Mouse (Mus musculus) lung, embryonic 15.5 days (tissue): Measurements from ENCODE around the gene Ypel3. TPM values are rescaled to one million over a fixed set of nuclear protein-coding genes. Genes with fewer than 3 reads are reported as not detected.

Experiments used
- ATAC-seq: fragments of 200-750 bp; cut with Nextera tagmentation; 2 replicates; pipeline ENCODE4 v1.8.0; 2017; ENCODE audit warnings: moderate number of reproducible peaks, borderline replicate concordance; ENCODE audit not compliant: low FRiP score, low TSS enrichment; ENCODE audit errors: extremely low read depth
- H3K27ac ChIP-seq: fragments of 300-500 bp; sonication (generic); 2 replicates; pipeline ENCODE4 v1.5.1; 2015; ENCODE audit warnings: moderate library complexity, mild to moderate bottlenecking, inconsistent platforms
- H3K27me3 ChIP-seq: fragments of 300-500 bp; sonication (generic); 2 replicates; pipeline ENCODE4 v1.6.1; 2015; ENCODE audit warnings: inconsistent platforms
- H3K36me3 ChIP-seq: fragments of 300-500 bp; sonication (generic); 2 replicates; pipeline ENCODE4 v1.6.1; 2015; ENCODE audit warnings: inconsistent platforms
- H3K4me1 ChIP-seq: fragments of 300-500 bp; sonication (generic); 2 replicates; pipeline ENCODE4 v1.6.1; 2015; ENCODE audit warnings: inconsistent platforms
- H3K4me2 ChIP-seq: fragments of 300-500 bp; sonication (generic); 2 replicates; pipeline ENCODE4 v1.6.1; 2015; ENCODE audit warnings: inconsistent platforms, mild to moderate bottlenecking, moderate library complexity
- H3K4me3 ChIP-seq: fragments of 300-500 bp; sonication (generic); 2 replicates; pipeline ENCODE4 v1.5.1; 2015; ENCODE audit warnings: mild to moderate bottlenecking, inconsistent platforms
- H3K9ac ChIP-seq: fragments of 300-500 bp; sonication (generic); 2 replicates; pipeline ENCODE4 v1.6.1; 2015; ENCODE audit warnings: inconsistent platforms
- H3K9me3 ChIP-seq: fragments of 300-500 bp; sonication (generic); 2 replicates; pipeline ENCODE4 v1.6.1; 2016; ENCODE audit warnings: inconsistent platforms
- WGBS: fragments of 180-500 bp; shearing (Covaris S2); methylation state at CpG from one replicate; pipeline ENCODE4 v1.1.7; 2015; 5-methylcytosine and 5-hydroxymethylcytosine counted together
- polyA plus RNA-seq: library from polyadenylated mRNA; unstranded; fragments of >200 nt; fragmentation: Nextera tagmentation; extraction: Ambion mirVana; gene quantifications from 2 replicates; pipeline ENCODE4 v1.2.1, GENCODE M21; 2015

Gene Ypel3
- polyA plus RNA-seq, 1 experiment from 2014 or later = 96.2 TPM

DNA sequence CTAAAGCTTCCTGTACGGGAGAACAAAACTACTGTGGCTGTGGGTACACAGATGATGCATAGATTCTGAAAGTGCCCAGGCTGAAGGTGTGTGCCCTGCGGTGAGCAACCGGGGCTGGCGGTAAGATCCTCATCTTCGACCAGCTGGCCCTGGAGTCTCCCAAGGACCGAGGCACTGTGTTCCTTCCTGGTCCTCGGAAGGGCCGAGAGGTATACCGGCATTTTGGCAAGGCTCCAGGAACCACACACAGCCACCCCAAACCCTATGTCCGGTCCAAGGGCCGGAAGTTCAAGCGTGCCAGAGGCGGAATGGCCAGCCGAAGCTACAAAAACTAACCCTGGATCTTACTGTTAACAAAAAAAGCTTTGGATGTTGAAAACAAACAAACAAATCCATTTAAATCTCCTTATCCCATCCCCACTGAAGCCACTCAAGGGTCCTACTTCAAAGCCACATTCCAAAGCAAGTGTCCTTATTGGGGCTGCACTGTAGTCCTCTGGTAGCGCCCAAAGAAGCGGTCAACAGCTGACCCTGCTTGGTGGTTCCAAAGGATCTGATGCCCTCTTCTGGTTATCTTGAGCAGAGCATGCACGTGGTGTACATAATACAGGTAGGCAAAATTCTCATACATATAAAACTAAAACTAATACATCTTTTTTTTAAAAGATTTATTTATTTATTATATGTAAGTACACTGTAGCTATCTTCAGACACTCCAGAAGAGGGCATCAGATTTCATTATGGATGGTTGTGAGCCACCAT, 27.0 kb upstream of the Ypel3 start:
- H3K27me3 ChIP-seq = no peaks in the 10 kb centered on the region
- 86% methylated on average over 17 of the region's 17 CpGs for WGBS
- H3K27ac ChIP-seq = no peak overlapping the region
- H3K4me2 ChIP-seq = no peak overlapping the region
- H3K36me3 ChIP-seq = no peaks in the 10 kb centered on the region
- H3K4me3 ChIP-seq = no peak overlapping the region
- H3K4me1 ChIP-seq = peaks cover 11% of the 10 kb centered on the region; the same call in 1 of the 2 replicates
- no peak overlapping the region for H3K9ac ChIP-seq
- H3K9me3 ChIP-seq = no peaks in the 10 kb centered on the region
- ATAC-seq = no peak

DNA sequence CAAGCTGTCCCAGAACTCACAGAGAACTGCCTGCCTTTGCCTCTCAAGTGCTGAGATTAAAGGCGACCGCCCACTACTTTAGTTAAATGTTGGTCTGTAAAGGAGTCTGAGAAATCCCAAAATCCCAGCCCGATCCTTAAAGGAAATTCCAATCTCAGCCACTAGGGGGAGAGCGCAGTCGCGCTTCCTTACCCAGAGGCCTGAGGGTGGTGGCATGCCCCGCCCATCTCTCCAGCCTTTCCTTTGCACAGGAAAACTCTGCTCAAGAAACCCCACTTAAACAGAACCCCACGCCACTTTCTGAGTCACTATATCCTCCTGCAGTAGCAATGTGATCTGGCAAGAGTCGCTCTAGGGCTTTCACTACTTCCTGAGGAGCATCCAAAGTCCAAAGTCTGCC, 21.9 kb upstream of the Ypel3 start:
- no peaks in the 10 kb centered on the region for H3K27me3 ChIP-seq
- no peak overlapping the region for H3K4me3 ChIP-seq
- WGBS = under 1% methylated on average over 9 of the region's 9 CpGs
- no peaks in the 10 kb centered on the region for H3K36me3 ChIP-seq
- peak overlapping the region; percentile 21; the same call in 1 of the 2 replicates for H3K9ac ChIP-seq
- no peaks in the 10 kb centered on the region for H3K9me3 ChIP-seq
- H3K4me2 ChIP-seq = no peak overlapping the region; the same call in 1 of the 2 replicates
- H3K4me1 ChIP-seq = peaks cover 6% of the 10 kb centered on the region
- 0 out of 2 replicates have a peak overlapping the region, but pooled peaks have one; percentile 16 for H3K27ac ChIP-seq
- ATAC-seq = peak; percentile 81; the same call in 1 of the 2 replicates

DNA sequence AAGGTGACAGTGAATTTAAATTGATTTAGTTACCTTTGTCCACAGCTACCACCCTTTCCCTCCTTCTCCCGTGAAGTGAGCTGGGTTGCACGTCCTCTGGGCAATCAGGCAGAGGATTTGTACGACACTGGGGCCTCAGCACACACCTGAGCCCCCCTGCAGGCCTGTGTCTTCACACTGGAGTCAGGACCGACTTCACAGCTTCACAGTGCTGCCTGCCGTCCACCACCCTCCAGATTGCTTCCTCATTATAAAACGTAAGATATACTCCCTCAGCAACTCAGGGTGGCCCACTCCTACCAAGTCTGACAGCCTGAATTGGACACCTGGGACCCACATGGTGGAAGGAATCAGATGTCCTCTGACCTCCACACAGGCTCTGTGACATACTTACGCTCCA, 18.2 kb upstream of the Ypel3 start:
- Histone ChIP-seq H3K9ac (no peak overlapping the region), H3K4me3 (no peak overlapping the region), H3K27me3 (no peaks in the 10 kb centered on the region), H3K36me3 (peaks cover 11% of the 10 kb centered on the region; the same call in 1 of the 2 replicates), H3K27ac (no peak overlapping the region), H3K4me1 (peaks cover 35% of the 10 kb centered on the region), H3K9me3 (no peaks in the 10 kb centered on the region), H3K4me2 (no peak overlapping the region)
- ATAC-seq = no peak
- WGBS = 67% methylated on average over 7 of the region's 7 CpGs

DNA sequence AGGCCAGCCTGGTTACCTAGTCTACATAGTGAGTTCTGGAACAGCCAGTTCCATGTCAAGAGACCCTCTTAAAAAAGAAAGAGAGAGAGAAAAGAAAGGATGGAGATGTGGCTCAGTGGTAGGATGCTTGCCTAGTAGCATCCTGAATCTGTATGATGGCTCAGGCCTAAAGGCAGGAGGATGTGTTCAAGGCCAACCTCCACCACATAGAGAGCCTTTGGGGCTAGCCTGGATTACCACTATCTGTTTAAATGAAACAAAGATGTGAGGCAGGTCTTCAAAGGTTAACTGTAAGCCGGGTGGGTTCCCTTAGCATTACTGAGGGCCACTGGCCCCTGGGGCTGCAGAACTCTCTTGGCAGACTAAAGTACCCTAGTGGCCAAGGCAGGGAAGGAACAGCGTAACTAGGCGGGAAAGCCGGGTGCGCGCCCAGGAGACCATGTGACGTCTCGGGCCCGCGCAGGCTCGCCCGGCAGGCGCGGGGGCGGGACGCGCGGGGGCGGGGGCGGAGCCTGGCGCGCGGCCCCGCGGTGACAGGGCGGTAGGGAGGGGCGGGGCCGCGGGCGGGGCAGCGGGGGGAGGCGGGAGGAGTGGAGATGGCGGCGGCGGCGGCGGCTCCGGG, 17.6 kb upstream of the Ypel3 start, which contains the start of gene Mapk3:
Gene Mapk3 (plus strand): TSS at position 552 of the 622 bp plus-strand sequence.
- Histone ChIP-seq H3K27me3 (no peaks in the 10 kb centered on the region), H3K36me3 (peaks cover 18% of the 10 kb centered on the region; the same call in 1 of the 2 replicates), H3K9ac (peak within 1 kb of the TSS; percentile 90), H3K4me3 (peak within 1 kb of the TSS; percentile 89), H3K9me3 (no peaks in the 10 kb centered on the region), H3K27ac (peak within 1 kb of the TSS; percentile 99), H3K4me2 (peak within 1 kb of the TSS; percentile 82), H3K4me1 (peaks cover 35% of the 10 kb centered on the region)
- peak; percentile 40 for ATAC-seq
- WGBS = 1% methylated on average over 32 of the region's 38 CpGs

DNA sequence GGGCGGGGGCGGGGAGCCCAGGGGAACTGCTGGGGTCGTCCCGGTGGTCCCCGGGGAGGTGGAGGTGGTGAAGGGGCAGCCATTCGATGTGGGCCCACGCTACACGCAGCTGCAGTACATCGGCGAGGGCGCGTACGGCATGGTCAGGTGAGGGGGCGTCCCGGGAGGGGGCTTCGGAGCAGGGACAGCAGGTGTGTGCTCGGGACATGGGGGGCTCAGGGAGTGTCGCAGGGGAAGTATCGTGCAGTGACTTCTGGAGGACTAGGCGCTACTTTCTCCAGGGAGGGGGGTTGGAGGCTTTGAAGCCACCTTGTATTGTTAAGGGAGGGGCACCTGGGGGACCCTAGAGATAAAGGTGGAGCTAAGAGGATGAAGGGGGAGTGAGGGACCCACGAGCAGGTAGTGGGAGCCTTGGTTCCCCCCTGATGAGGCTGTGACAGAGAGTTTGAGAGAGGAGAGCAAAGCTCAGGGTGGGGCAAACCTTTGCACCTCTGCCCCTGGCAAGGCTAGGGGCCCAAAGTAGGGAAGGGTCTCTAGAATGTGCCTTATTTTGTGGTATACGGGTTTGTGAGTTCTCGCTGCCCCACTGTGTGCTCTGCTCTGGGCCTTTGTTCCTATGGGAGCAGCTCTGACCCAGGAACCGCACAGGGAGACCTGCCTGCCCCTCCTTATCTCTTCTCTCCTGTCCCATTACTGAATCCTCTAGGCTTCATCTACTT, 16.9 kb upstream of the Ypel3 start:
- H3K4me2 ChIP-seq = peak overlapping the region; percentile 82
- H3K36me3 ChIP-seq = peaks cover 24% of the 10 kb centered on the region
- ATAC-seq = peak; percentile 19
- peak overlapping the region; percentile 99 for H3K27ac ChIP-seq
- under 1% methylated on average over 23 of the region's 24 CpGs for WGBS
- H3K4me1 ChIP-seq = peaks cover 35% of the 10 kb centered on the region
- peak overlapping the region; percentile 89 for H3K4me3 ChIP-seq
- H3K9me3 ChIP-seq = no peaks in the 10 kb centered on the region
- H3K27me3 ChIP-seq = no peaks in the 10 kb centered on the region
- H3K9ac ChIP-seq = peak overlapping the region; percentile 90

DNA sequence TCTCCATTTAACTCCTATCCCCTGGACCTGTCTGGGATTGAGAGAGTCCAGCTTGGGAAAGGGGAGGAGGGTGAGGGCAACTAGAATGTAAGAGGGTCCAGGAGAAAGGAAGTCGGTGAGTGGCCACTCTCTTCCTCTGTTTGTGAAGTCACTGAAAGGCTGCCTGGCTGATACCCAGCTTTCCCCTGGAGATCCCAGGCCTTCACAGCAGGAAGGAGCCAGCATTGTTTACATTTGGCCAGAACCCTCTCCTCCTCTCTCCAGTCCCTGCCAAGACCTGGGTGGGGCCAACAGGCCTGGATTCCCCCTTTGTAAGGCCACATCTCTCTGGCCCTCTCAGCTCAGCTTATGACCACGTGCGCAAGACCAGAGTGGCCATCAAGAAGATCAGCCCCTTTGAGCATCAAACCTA, 16.4 kb upstream of the Ypel3 start:
- peak overlapping the region; percentile 99 for H3K27ac ChIP-seq
- peaks cover 29% of the 10 kb centered on the region for H3K4me1 ChIP-seq
- peak; percentile 88 for ATAC-seq
- H3K4me3 ChIP-seq = peak overlapping the region; percentile 89
- 7% methylated on average over 3 of the region's 3 CpGs for WGBS
- H3K9ac ChIP-seq = peak overlapping the region; percentile 90
- no peaks in the 10 kb centered on the region for H3K27me3 ChIP-seq
- H3K36me3 ChIP-seq = peaks cover 30% of the 10 kb centered on the region
- peak overlapping the region; percentile 82 for H3K4me2 ChIP-seq
- no peaks in the 10 kb centered on the region for H3K9me3 ChIP-seq

DNA sequence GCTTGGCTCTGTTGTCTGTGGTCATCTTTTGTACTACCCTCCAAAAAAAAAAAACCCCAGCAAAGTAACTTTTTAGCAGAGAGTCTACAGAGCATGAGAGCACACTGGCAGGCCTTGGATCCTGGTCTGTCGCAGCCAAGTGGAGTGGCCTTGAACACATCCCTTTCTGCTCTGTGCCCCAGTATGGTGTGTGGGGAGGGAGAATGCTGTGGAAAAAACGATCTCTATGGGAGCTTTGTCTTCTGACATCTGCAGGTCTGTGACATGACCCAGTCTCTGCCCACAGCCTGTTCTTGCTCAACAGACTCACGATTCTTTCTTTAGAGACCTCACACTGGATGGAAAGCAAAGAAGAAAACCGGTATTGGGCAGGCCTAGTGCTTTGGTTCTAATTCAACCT, 15.8 kb upstream of the Ypel3 start:
- WGBS = 56% methylated on average over 4 of the region's 4 CpGs

DNA sequence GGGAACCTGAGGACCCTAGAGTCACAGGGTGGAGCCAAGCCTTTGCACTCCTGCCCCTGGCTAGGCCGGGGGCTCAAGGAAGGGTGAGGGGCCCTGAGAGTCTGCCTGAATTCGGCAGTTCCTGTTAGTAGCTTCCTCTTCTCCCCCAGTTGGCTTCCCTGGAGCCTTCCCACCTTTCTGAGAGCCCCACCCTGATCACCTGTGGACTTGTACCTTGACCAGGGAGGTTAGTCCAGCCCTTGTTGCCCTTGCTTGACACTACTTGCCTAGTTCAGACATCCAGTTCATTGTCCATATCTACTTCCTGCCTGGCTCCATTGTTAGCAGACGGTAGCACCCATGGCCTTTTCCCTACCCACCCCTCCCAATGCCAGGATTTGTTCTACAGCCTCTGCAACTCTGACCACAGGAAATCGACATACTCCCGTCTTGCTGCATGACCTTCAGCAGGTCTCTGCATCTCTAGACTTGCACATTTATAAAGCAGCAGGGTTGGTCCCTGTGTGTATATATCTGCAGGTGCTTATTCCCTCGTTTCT, 15.2 kb upstream of the Ypel3 start:
- Histone ChIP-seq H3K36me3 (peaks cover 42% of the 10 kb centered on the region), H3K9ac (0 out of 2 replicates have a peak overlapping the region, but pooled peaks have one; percentile 1), H3K4me2 (peak overlapping the region; percentile 82), H3K9me3 (no peaks in the 10 kb centered on the region), H3K4me3 (0 out of 2 replicates have a peak overlapping the region, but pooled peaks have one; percentile 89), H3K4me1 (peaks cover 29% of the 10 kb centered on the region), H3K27me3 (no peaks in the 10 kb centered on the region), H3K27ac (peak overlapping the region; percentile 99)
- no peak for ATAC-seq
- 59% methylated on average over 6 of the region's 6 CpGs for WGBS

More for the DNA sequence above, 15.8 kb upstream of the Ypel3 start:
- H3K4me2 ChIP-seq = peak overlapping the region; percentile 82
- peaks cover 29% of the 10 kb centered on the region for H3K4me1 ChIP-seq
- ATAC-seq = no peak
- H3K4me3 ChIP-seq = peak overlapping the region; percentile 89
- peak overlapping the region; percentile 99 for H3K27ac ChIP-seq
- no peaks in the 10 kb centered on the region for H3K27me3 ChIP-seq
- H3K9ac ChIP-seq = peak overlapping the region; percentile 1; the same call in 1 of the 2 replicates
- peaks cover 36% of the 10 kb centered on the region for H3K36me3 ChIP-seq
- no peaks in the 10 kb centered on the region for H3K9me3 ChIP-seq

DNA sequence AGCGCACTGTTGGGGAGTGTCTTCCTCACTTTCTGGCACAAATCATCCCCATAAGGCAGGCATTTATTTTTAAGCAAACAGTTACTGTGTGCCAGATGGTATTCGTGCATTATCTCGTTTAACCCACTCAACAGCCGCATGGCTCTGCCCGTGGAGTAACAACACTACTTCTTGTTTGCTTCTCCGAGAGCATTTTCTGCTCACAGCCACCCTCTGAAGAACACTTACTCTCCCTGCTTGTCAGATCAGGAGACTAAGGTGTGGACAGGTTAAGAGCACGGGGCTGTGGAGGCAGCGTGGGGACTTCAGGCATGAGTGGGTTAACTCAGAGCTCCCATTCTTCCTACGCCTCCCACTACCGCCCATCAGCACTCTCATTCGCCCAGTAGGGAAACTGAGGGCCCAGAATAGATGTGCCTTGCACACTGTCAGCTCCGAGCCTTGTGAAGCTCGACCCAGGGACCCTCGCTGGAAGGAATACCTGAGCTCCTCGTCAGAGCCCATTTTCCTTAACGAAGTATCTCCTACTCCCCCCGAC, 14.2 kb upstream of the Ypel3 start:
- Histone ChIP-seq H3K4me1 (peaks cover 29% of the 10 kb centered on the region), H3K36me3 (peaks cover 51% of the 10 kb centered on the region), H3K4me3 (no peak overlapping the region), H3K9ac (no peak overlapping the region; the same call in 1 of the 2 replicates), H3K9me3 (no peaks in the 10 kb centered on the region), H3K27me3 (no peaks in the 10 kb centered on the region), H3K27ac (0 out of 2 replicates have a peak overlapping the region, but pooled peaks have one; percentile 22), H3K4me2 (peak overlapping the region; percentile 28)
- 44% methylated on average over 17 of the region's 17 CpGs for WGBS
- no peak for ATAC-seq

DNA sequence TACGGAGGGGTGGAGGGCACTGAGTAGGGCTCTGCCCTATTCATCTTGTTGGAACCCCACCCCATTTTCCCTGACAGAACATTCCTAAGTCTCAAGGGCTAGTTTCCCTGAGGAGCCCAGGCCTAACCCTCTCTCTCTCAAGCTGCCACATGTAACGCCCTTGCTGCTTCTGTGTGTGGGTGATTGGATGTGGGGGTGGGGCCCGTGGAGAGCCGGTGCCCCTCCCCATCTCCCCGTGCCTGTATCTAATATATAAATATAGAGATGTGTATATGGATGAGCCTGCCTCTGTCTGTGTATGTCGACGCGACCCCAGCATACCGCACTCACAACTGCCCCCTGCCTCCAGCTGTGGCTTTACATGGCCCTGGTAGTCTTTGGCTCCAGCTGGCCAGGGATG, 11.2 kb upstream of the Ypel3 start:
- Histone ChIP-seq H3K4me2 (no peak overlapping the region), H3K27ac (no peak overlapping the region), H3K9me3 (no peaks in the 10 kb centered on the region), H3K27me3 (no peaks in the 10 kb centered on the region), H3K36me3 (peaks cover 81% of the 10 kb centered on the region), H3K4me1 (peaks cover 28% of the 10 kb centered on the region), H3K4me3 (no peak overlapping the region), H3K9ac (no peak overlapping the region)
- 66% methylated on average over 9 of the region's 9 CpGs for WGBS
- ATAC-seq = no peak

DNA sequence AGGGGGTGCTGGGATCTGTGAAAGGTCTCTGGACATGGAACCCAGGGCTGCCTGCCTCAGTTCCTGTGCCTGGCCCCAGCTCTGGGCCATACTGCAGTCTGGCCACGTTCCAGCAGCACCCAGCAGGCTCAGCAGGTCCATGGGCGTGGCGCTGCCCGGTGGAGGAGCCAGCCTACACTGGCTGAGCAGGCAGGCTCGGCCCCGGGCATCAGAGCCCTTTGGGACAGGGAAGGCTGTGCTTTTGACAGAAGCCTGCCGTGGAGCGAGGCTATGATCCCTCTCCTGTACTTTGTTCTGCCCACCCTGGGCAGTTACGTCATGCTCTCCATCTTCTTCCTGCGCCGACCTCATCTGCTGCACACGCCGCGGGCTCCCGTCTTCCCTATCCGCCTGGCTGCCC, 10.6 kb upstream of the Ypel3 start, which contains the start of gene Gdpd3:
Gene Gdpd3 (plus strand): TSS at position 134 of the 400 bp plus-strand sequence.
- Histone ChIP-seq H3K9me3 (no peaks in the 10 kb centered on the region), H3K4me2 (no peak within 1 kb of the TSS), H3K4me3 (no peak within 1 kb of the TSS), H3K27me3 (no peaks in the 10 kb centered on the region), H3K27ac (no peak within 1 kb of the TSS), H3K9ac (no peak within 1 kb of the TSS), H3K4me1 (peaks cover 21% of the 10 kb centered on the region), H3K36me3 (peaks cover 86% of the 10 kb centered on the region)
- no peak for ATAC-seq
- WGBS = 94% methylated on average over 16 of the region's 16 CpGs
